8 mouse cellular contexts compared by ENCODE assay signal in genomic region chr15:101266132-101266963, GRCm38 (mm10). TPM values are rescaled to one million over a fixed set of nuclear protein-coding genes. Genes with fewer than 3 reads are reported as not detected.
DNase-seq lines count a peak whose midpoint lies in the region; ATAC-seq lines count a peak whose summit lies in the region.

No protein-coding gene starts in this region.

- intact Hi-C loops in left cerebral cortex, postnatal 10 days (cut with DNase I), result no loop called here

- DNase-seq in R1 (ENCODE audit: low read depth, low spot score), result peak; percentile 94
- DNase-seq in cerebellum, postnatal 4 days (ENCODE audit: low spot score in 2 of 2), result peak; percentile 52 to 67
- DNase-seq in gastrocnemius, postnatal 10 days, result peak; percentile 96
- DNase-seq in left cerebral cortex, postnatal 10 days (ENCODE audit: extremely low spot score in 1 of 2, low spot score in 2 of 2), result peak; percentile 87 to 98
- DNase-seq in right cerebral cortex, postnatal 10 days (ENCODE audit: low spot score in 2 of 2), result peak; percentile 95
- peak; percentile 96 for DNase-seq in urinary bladder, postnatal 14 days (ENCODE audit: low spot score)

- peak; percentile 86 for ATAC-seq in inflammation-experienced regulatory T-cells, adult 6 months
- ATAC-seq in megakaryocyte progenitor cell, adult 5-6 weeks (replicated peaks; ENCODE audit: poor library complexity), result peak; percentile 66

RNA-seq across cellular contexts. Expression of gene Nr4a1, which starts 12.3 kb away (rescaled TPM):
- 10 to 100 TPM; 22.5 to 23.1 TPM for total RNA-seq in gastrocnemius, postnatal 10 days (2021)
- 10 to 100 TPM; 46.4 to 73.4 (median 68.3) TPM for polyA plus RNA-seq in inflammation-experienced regulatory T-cells, adult 6 months (2017; shearing (Covaris generic))
- 10 to 100 TPM; 36.8 to 40.3 TPM for total RNA-seq in left cerebral cortex, postnatal 10 days (2021)
- total RNA-seq in megakaryocyte progenitor cell, adult 5-6 weeks (2015), result 6.5 and 11.3 TPM in 2 replicates
- total RNA-seq in megakaryocyte progenitor cell, adult 5-6 weeks (2017), result 7.1 and 7.9 TPM in 2 replicates

RNA-seq across cellular contexts. Expression of gene Atg101, which starts 17.7 kb away (rescaled TPM):
- 10 to 100 TPM; 24.4 to 27.2 TPM for total RNA-seq in gastrocnemius, postnatal 10 days (2021)
- 10 to 100 TPM; 39.9 to 53.6 (median 47.8) TPM for polyA plus RNA-seq in inflammation-experienced regulatory T-cells, adult 6 months (2017; shearing (Covaris generic))
- 10 to 100 TPM; 38.8 to 41.9 TPM for total RNA-seq in left cerebral cortex, postnatal 10 days (2021)
- total RNA-seq in megakaryocyte progenitor cell, adult 5-6 weeks (2015), result 7.9 and 13.1 TPM in 2 replicates
- total RNA-seq in megakaryocyte progenitor cell, adult 5-6 weeks (2017), result 58.6 and 63.5 TPM in 2 replicates

RNA-seq across cellular contexts. Expression of gene 6030408B16Rik, which starts 26.7 kb away (rescaled TPM):
- total RNA-seq in gastrocnemius, postnatal 10 days (2021), result under 1 TPM; 0.54 to 0.77 TPM
- polyA plus RNA-seq in inflammation-experienced regulatory T-cells, adult 6 months (2017; shearing (Covaris generic)), result under 1 TPM in 1 of 3 experiments, not detected in 2; 0.70 TPM
- total RNA-seq in left cerebral cortex, postnatal 10 days (2021), result under 1 TPM in 1 of 2 experiments, not detected in 1; 0.30 TPM
- total RNA-seq in megakaryocyte progenitor cell, adult 5-6 weeks (2015), result not detected in 2 replicates
- not detected in 2 replicates for total RNA-seq in megakaryocyte progenitor cell, adult 5-6 weeks (2017)

RNA-seq across cellular contexts. Expression of gene Grasp, which starts 42.4 kb away (rescaled TPM):
- 10 to 100 TPM in 1 of 2 experiments, 1 to 10 TPM in 1; 9.0 to 11.5 TPM for total RNA-seq in gastrocnemius, postnatal 10 days (2021)
- under 1 TPM; 0.18 to 0.50 (median 0.28) TPM for polyA plus RNA-seq in inflammation-experienced regulatory T-cells, adult 6 months (2017; shearing (Covaris generic))
- total RNA-seq in left cerebral cortex, postnatal 10 days (2021), result 10 to 100 TPM; 30.9 to 34.2 TPM
- 0.98 and 1.1 TPM in 2 replicates for total RNA-seq in megakaryocyte progenitor cell, adult 5-6 weeks (2015)
- 1.00 and 1.1 TPM in 2 replicates for total RNA-seq in megakaryocyte progenitor cell, adult 5-6 weeks (2017)

Comparison
In these comparisons a context has a peak if more than half of its experiments do, and no peak if none do; other contexts are left out.
1. Peak in every context shown above with its lines: DNase-seq and ATAC-seq.